Mouse (Mus musculus) liver, adult (tissue): ENCODE results near the gene Lrrc41.
A peak's percentile ranks its signal among the peaks of the same experiment; 100 is the strongest.

Experiments used
- GATA4 ChIP-seq: IDR thresholded peaks from 2 replicates; pipeline ENCODE4 v1.6.1; 2014; ENCODE audit warnings: mild to moderate bottlenecking, low read length; ENCODE audit not compliant: insufficient replicate concordance

Gene Lrrc41

DNA sequence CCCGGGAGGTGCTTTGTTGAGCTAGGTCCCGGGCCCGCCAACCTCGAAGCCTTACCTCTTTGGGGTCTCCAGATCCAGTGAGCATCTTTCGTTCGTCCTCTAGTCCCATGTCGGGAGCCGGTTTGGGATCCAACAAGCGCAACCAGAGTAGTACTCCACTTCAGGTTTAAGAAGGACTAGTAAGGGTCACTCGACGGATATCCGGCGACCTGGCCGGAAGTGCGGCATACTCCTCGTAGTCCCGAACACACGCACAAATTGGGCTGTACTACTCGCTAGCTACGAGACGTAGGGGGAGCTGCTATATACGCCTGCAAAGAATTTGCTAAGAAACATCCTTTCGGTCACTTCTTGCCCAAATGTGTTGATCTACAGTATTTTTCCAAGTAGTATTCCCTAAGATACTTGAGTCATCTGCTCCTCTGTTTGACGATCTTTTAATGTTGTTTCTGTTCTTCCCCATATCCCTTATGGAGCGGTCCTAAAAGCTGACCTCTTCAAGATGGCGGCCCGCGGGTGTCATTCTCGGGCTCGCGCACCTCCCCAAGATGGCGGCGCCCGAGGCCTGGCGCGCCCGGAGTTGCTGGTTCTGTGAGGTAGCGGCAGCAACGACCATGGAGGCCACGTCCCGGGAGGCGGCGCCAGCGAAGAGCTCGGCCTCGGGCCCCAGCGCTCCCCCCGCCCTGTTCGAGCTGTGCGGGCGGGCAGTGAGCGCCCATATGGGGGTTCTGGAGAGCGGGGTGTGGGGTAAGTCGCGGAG is at the start of gene Lrrc41, which contains the start of gene Uqcrh:
Gene Lrrc41 (plus strand): TSS at position 409 of the 760 bp plus-strand sequence.
Gene Uqcrh (minus strand): TSS at position 211 of the 760 bp plus-strand sequence.
- TF ChIP-seq GATA4 = peak; percentile 21; the same call in 1 of the 2 replicates

DNA sequence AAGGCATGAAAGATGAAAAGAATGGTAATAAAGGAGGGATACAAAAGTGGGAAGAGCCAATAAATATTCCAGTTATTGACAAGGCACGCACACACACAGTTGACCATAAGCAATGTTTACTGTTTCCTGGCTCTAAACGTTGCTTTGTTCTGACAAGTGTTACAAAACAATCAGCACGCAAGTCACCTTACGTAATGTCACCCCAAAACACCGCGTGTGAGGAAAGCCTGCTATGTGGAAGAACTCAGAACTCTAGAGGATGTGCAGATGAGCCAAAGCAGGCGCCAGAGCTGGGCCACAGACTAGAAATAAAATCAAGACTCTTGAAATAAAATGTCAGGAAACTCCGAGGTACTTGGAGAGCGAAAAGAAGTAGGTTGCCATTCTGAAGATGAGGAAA is 42.2 kb upstream of the Lrrc41 start:
- TF ChIP-seq GATA4 = no peak

DNA sequence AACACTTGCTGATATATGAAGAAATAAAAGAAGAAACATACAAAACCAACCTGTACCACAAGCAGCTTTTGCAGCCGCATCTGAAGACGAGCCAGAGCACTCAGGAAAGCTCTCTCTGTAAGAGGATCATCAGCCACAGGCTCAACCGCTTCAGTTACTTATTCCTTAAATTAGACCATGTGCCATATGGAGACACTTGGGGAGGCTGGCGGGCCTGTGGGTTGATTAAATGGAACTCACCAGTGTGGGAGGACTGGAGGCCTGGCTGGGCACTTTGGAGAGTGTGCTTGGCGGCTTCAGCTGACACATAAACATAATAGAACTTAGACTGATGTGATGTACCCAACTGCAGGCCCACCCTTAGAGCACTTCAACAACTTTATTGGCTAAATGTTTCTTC is 41.7 kb upstream of the Lrrc41 start:
- TF ChIP-seq GATA4 = no peak

DNA sequence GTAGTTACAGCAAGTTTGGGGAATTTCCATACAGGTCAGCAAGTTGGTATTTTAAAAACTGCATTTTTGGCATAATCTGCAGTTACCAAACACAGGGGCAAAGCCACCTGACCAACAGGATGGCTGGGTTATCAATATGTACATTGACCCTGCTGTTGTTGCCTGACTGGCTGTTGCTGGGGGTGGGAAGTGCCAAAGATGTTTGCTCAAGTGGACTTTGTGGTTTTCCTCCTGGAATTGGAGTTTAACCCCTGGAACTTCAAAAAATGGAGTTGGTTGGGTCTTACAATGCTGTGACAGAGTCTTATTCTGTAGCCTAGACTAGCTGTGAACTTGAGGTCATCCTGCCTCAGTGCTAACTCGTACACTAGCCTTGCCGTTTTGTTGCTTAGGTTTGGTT is 34.6 kb upstream of the Lrrc41 start:
- TF ChIP-seq GATA4 = peak; percentile 41; the same call in 1 of the 2 replicates

DNA sequence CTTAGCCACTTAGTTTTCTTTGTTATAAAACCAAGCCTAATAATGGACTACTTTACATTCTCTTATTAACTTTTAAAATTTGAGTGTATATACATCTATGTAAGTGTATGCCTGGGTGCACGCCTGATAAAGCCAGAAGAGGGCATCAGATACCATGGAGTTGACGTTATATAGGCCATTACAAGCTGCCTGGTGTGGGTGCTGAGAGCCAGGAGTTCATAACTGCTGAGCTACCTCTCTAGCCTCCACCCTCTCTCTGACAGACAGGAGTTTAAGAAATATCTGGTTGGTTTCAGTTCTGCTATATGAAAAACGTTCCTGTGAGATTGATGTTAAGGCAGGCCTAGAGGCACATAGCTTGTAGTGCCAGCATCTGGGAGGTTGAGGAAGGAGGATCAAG is 32.9 kb upstream of the Lrrc41 start:
- TF ChIP-seq GATA4 = no peak

DNA sequence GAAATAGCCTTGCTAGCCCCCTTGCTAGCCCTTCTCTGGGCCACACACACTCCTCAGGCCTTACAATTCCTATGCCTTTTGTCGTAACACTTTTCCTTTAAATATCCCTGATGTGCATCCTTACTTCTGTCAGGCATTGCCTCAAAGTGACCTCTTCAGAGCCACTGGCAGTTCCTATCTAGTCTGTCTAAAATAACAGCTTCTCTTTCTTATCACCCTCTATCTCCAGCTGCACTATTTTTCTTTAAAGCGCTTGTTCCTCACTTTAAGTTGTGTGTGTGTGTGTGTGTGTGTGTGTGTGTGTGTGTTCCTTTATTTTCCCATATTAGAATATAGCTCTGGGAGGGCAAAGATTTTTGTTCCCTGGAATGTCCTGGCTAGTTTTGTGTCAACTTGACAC is 28.5 kb upstream of the Lrrc41 start:
- no peak for TF ChIP-seq GATA4

DNA sequence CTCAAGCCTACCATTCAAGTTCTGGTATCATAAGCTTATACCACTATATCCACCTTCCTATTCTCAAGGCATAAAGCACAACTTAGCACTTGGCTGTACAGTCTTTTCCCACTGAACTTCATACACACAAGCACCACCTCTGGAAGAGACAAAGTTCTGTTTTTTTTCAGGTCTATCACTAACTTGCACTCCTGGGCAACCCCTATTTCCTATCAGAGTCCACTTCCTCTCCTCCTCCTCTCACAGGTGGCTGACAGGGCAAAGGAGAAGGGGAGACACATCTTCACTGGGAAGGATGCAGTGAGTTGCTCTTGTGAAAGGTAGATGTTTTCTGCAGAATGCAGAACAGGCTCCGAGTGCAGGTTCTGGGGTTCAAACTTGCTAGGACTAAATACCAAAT is 27.4 kb upstream of the Lrrc41 start:
- TF ChIP-seq GATA4 = no peak

DNA sequence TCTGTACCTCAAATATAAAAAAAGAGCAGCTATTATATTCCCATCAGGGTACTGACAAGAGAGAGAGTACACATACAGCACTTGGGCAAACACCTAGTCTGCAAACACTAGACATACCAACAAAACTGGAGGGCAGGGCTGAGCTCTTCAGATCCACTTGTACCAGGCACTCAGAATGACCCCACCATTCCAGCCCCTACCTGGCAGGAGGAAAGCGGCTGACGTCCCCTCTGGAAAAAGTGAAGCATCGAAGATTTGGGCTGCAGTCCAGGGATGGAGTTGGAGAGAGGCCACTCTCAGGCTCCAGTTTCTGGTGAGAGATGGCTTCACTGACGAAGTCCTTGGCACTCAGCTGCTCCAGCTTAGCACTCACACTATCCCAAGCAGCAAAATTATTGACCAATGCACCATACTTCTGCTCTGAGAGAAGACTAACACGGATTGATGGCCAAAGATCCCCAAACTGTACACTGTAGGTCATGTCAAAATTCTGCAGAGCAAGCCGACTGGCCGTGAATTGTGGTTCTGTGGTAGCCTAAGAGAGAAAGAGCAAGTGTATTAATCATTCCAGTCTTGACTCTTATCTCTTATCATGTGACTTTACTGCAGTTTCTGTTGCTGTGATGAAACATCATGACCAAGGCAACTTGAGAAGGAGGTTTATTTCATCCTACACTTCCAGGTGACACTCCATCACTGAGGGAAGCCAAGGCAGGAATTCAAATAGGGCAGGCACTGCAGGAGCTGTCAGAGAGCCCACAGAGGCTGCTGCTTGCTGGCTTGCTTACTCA is 26.7 kb upstream of the Lrrc41 start:
- no peak for TF ChIP-seq GATA4

DNA sequence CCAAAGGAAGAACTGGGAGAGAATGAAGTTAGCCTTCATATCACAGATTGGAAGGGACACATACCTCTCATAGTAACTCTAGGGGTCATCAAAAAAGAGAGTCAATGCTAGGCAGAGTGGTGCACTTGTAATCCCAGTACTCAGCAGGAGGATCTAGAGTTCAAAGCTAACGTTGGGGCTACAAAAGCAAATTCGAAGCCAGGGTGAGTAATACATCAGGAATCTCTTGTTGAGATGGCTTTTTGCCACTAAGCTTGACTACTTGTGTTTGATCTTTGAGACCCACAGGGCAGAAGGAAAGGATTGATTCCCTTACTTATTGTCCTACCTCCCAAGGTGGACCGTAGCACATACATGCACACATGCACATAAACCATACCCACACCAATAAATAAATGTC is 25.9 kb upstream of the Lrrc41 start:
- TF ChIP-seq GATA4 = no peak

DNA sequence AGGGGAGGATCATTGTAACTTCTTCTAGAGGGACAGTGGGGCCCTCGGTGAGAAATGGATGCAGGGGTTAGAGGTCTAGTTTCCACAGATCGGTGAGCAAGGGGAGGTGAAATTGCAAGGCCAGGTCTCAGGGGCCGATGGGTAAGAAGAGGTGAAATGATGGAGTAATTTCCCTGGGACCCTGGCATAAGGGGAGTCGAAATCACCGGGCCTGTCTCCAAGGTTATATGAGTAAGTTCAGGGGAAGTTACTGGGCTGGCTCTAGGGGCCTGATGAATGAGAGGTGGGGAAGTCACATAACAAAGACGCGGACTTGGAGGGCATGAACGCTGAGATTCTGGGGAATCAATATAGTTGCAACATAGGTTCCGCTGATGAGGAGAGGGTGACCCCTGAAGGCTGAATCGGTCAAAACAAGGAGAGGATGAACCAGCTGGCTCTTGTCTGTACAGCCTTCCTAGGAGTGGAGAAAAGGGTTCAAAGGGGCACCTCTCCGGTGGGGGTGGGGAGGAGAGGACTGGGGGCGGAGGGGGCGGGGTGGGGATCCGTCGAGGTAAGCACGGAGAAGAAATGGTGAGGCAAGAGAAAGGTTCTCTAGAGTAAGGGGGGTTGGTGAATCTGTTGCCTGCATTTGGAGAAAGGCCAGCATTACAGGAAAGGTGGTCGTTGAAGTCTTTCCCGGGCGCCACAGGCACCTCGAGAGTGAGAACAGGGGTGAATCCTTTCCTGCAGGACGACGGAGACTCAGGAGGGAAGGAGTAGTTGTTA is 22.4 kb upstream of the Lrrc41 start:
- no peak for TF ChIP-seq GATA4

DNA sequence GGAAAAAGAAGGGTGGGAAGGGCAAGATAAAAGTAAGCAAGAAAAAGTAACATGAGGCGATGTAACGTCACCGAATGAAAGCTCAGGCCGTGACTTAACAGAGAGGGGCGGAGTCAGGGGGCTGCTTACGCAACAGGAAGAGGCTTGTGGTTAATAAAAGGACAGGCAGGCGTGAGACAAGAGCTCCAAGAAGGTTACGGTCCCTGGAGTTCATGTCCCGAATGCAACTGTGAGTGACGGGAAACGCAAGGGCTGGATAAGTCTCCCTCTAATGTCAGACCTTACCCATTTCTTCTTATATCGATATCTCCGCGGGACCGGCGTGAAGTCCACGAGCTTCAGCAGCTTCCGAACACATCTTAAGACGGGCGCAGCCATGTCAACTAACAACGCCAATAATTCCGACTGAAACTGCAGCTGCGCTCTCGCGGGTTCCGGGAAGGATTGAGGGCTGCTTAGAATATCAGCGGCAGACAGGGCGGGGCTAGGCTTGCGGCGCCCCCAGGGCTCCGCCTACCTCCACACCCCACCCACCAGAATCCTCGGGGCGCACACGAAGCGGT is 21.6 kb upstream of the Lrrc41 start, which contains the start of gene Nsun4:
Gene Nsun4 (minus strand): TSS at position 478 of the 563 bp plus-strand sequence.
- TF ChIP-seq GATA4 = peak; percentile 54; the same call in 1 of the 2 replicates

DNA sequence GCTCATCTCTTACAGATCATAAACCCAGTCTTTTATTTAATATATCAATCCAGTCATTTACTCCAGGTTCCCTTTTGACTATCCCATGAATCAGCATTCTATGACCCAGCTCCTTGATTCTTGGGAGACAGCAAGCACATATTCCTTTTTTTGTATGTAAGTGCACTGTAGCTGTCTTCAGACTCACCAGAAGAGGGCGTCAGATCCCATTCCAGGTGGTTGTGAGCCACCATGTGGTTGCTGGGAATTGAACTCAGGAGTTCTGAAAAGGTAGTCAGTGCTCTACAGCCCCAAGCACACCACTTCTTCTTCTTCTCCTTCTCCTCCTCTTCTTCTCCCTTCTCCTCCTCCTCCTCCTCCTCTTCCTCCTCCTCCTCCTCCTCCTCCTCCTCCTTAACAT is 17.5 kb upstream of the Lrrc41 start:
- no peak for TF ChIP-seq GATA4

DNA sequence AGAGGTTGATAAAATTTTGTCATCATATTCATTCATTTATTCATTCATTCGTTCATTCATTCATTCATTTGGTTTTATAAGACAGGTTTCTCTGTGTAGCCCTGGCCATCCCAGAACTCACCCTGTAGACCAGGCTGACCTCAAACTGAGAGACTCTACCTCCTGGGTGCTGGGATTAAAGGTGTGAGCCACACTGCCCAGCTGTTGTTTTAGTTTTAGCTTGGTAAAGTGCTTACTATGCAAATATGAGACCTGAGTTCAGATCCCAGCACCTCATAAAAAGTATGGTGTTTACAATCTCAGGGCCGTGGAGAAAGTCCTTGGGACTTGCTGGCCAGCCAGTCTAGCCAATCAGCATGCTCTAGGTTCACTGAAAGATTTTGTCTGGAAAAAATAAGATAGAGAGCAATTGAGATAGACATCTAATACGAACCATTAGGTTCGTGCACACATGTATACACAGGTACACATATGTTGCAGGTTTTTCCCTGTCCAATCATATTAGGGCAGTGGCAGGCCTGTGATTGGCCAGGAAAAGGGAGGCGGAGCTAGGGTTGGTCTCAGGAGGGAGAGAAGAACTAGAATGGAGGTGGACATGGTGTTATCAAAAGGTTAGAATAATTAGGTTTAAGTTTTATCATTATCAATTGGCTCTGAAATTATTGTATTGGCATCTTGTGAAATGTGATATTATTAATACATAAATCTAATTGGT is 15.9 kb upstream of the Lrrc41 start:
- no peak for TF ChIP-seq GATA4

DNA sequence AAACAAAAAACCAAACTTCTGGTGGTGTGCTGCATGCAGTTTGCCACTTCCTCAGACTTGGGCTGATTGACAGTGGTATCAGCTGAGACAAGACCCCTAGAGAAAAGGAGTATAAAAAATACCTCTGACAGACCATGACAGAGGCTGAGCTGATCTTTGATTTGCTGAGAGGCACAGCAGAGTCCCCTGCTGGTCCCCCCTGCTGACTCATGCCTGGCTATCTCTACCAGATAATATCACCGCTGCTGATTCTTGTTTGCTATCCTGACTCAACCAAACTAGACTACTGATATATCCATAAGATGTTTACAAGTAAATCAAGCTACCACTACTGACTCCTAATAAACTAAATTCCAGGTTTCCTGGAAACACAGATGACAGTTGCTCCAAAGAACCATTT is 11.2 kb upstream of the Lrrc41 start:
- TF ChIP-seq GATA4 = no peak

DNA sequence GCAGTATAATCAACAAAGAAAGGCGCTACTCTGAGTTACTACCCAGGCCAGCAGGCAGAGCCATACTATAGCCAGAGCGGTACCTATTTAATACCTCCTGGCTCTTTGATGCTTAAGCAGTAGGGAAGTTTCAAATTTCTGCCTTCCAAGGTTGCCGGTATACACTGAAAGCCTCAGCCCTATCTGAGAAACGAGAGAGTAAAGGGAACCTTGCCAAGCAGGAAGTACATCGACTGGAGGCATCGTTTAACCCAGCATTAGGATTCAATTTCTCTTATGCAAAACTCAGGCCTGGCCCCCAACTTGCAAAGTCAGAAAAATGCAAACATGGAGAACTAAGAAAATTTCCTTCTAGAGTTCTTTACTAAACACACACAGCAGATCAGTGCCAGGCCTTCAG is 5.0 kb upstream of the Lrrc41 start:
- no peak for TF ChIP-seq GATA4

DNA sequence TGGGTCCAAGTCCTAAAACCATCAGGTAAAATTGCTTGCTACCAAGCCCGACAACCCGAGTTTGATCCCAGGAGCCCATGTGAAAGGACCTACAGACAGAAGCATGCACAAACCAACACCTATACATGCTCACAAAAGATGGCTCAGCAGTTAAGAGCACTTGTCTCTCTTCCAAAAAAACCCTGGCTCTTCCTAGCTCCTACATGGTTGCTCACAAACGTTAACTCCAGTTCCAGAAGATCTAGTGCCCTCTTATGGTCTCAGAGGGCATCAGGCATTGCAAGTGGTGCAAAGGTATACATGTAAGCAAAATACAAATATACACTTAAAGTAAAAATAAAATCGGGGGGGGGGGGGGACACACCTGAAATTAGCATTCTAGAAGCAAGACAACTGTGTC is 1.9 kb upstream of the Lrrc41 start:
- no peak for TF ChIP-seq GATA4
